Mouse (Mus musculus) erythroblast, embryonic 14.5 days (primary cell): ENCODE results near the gene Zfp961.

Source experiments
- GATA1 ChIP-seq: IDR thresholded peaks from 2 replicates; pipeline ENCODE4 v1.6.1; 2012; ENCODE audit warnings: low read length, inconsistent platforms, mixed read lengths
- TAL1 ChIP-seq: IDR thresholded peaks from 3 replicates; pipeline ENCODE4 v1.6.1; 2012; ENCODE audit warnings: low read length, inconsistent platforms, mixed read lengths

DNA sequence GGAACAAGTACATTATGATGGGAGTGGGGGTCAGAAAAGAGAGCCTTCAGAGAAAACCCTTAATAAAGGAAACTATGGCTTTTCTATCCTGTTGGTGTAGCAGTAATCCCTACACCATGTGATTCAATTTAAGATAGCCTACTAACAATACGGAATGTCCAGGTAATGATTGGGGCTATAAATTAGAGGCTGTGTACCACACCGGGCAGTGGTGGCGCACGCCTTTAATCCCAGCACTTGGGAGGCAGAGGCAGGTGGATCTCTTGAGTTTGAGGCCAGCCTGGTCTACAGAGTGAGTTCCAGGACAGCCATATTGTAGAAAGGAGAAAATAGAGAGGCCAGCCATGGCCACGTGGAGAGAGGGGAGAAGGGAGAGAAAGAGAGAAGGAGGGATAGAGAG, 25.0 kb upstream of the Zfp961 start:
- TF ChIP-seq GATA1 (no peak), TAL1 (no peak)
